Mouse (Mus musculus) small intestine, adult 2 months (tissue): ENCODE measurements around the gene Batf3.

Experiments
- CTCF ChIP-seq: fragments of 200-500 bp; IDR thresholded peaks from 2 replicates; pipeline ENCODE4 v1.5.1; 2012; ENCODE audit warnings: low read depth, mild to moderate bottlenecking, control low read depth, inconsistent platforms, low read length, moderate library complexity, mixed read lengths; ENCODE audit not compliant: insufficient replicate concordance, insufficient read length; ENCODE audit errors: extremely low read depth
- POLR2A ChIP-seq: fragments of 200-500 bp; IDR thresholded peaks from 2 replicates; pipeline ENCODE4 v1.6.1; 2012; ENCODE audit warnings: low read depth, mild to moderate bottlenecking, control low read depth, inconsistent platforms, low read length, moderate library complexity

DNA sequence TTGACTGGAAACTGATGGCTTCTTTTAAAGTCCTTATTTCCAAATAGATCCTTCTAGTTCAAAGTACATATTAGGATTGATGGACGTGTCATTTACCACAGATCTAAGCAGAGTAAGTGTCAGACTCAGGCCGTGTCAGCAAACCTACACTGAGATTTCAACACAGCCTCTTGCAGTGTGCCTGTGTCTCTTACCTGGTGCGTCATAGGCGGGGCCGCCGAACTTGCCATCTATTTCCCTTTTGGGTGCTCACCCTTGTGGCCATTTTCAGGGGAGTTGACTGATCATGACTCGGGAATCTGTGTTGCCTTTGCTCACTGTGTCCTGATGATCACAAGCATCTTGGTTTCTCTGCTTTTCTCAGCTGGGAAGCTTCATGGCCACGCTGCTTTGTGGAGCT is 14.4 kb upstream of the Batf3 start:
- no peak for TF ChIP-seq CTCF
- TF ChIP-seq POLR2A = no peak
